Mouse (Mus musculus): ENCODE data around the gene Gin1.

The Gin1 gene

GRCm38 (mm10) chr1:97788490-97788889 lies 18.5 kb downstream of the Gin1 start:
- DNase-seq = no peak

GRCm38 (mm10) chr1:97794110-97794509 lies 24.1 kb downstream of the Gin1 start:
- no peak for DNase-seq

DNA sequence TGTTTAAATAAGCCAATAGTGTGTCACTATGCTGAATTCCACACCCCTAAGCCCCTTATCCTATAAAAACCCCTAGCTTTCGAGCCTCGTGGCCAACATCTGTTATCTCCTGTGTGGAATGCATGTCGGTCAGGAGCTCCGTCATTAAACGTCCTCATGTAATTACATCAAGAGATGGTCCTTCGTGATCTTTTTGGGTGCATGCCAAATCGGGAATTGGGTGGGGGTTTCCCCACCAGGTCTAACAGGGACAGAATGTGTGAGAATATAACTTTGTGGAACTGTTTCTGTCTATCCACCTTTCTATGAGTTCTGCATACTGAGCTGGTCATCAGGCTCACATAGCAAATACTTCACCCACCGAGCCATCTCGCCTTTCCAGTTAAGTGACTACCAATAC lies 26.0 kb downstream of the Gin1 start:
- DNase-seq = no peak

DNA sequence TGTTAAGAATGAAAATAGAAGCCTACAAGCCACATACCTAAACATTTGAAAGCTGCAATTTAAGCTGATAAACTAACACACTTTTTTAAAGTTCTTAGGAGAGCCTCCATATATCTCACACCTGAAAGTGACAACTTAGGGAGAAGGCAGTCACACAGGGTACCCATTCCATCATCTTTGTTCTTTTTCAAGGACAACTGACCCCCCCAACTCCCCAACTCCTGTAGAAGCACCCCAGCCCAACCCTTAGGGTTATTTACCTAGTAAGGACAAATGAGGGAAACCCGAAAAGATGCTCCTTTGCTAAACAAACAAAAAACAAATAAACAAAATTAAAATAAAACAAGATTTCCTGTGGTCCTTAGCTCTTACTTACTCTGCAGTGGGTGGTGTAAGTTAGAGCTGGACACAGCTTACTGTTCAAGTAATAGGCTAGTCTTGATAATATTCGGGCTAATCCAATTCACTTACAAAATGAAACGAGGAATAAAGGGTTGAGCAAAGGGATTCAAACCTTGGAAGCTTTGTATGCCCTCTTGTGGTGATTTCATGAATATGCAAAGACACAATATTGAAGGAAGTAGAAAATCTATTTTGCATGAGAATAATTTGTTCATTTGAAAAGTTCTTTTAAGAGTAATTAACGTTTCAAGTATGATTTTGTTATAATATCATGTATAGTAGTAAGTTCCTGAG lies 32.4 kb downstream of the Gin1 start:
- DNase-seq = no peak

DNA sequence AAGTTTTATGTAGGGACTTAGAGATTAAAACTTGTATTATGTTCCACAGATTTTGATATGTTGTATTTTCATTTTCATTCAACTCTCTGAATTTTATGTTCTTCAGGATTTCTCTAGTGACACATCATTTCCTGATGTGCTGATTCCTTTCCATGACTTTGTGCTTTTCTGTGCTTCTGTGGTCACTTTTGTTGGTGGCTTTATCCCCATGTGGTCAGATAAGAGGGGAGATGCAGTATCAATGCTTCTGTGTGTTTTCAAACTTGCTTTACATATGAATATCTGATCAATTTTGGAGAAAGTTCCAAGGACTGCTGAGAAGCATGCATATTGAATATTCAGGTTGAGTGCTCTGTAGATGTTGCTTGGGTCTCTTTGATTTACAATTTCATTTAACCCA lies 34.5 kb downstream of the Gin1 start:
- no peak for DNase-seq

DNA sequence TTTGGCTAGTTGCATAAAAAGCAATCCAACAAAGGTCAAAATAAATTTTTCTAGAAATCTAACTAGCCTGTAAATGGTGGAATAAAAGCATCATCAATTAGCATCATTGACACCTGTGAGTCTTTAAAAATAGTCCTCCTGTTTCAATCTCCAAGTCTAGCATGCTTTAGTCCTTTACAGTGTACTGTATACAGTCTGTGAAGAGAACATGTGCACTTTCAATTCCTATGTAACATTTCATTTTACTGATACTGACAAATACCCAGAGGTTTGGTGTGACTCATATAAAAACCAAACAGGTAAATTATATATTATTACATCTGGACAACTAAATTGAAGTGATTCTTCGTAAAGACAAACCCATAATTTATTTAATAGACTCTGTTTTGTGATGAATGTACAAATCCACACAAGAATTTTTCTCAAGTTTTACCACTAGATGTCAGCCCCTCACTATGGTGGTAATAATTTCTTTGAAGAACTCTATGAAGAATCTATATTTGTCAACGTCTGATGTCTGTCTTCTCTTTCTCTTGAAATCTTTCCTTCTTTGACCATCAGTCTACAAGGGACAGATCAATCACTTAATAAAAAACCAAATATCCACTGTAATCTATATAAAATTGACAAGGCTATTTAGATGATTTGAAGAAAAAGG lies 39.4 kb downstream of the Gin1 start:
- no peak for DNase-seq

DNA sequence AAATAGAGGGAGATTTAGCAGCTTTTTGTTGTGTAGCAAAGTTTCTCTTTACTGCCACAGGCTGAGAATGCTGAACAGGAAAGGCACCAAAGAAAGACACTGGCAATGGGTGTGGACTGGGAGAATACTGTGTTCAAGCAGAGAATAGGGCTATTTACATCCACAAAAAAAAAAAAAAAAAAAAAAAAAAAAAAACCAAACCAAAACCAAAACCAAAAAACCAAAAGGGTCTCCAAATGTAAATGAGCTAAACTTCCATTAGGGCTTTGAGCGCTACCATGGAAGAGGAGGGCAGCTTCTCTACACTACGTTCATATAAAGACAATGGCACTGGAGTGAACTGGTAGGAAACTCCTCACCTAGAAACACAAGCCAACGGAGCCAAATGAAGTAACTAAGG lies 51.3 kb downstream of the Gin1 start:
- no peak for DNase-seq

DNA sequence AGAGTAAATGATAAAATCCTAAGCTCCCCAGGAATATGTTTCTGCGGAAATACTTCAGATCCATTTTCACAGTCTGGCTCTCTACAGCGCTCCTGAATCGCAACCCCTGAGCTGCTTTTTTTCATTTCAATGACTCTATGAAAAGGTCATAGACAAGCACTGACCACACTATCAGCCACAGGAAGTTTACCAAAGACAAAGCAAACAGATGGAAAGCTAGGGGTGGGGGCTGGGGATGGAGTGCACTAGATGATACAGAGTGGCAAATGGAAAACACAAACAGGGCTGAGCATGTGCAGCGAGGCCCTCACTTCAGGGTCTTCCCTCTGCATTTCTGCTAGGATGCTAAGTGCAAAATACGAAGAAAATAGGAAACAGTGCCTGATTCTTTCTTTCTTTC lies 52.2 kb downstream of the Gin1 start:
- DNase-seq = no peak

GRCm38 (mm10) chr1:97822904-97823303 lies 52.9 kb downstream of the Gin1 start:
- DNase-seq = no peak

DNA sequence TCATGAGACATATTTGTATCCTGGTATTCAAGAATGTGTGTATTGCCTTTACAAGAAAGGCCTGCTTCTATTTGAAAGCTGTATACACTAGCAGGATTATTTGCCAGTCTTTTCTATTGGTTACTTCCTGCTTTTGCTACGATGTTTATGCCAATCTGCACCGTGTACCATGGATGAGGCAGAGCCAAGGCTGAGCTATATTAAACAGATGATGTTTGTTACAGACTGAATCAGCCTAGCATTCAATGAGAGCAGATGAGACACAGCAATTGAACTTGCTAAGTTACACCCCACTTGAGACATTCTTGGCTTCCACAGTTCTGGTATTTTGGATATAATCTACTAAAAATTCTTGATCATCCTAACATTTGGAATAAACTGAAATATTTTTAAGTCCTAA lies 57.6 kb downstream of the Gin1 start:
- DNase-seq = no peak

DNA sequence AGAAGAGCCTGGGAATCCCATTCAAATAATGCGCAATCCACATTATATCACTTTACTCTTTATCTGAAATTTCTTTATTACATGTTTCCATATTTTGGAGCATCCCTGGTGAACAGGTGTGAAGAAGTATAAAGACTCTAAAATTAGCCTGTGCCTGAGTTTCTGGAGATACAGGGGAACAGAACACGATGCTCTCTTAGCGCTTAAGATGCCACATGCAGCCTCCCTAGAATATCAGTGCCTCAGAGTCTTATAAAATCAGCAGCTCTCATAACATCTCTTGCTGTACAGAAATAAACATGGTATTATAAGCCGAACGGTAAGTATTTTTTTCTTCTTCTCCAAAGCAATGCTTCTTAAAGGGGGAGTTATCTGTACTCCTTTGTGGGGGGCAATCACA lies 58.1 kb downstream of the Gin1 start:
- no peak for DNase-seq

DNA sequence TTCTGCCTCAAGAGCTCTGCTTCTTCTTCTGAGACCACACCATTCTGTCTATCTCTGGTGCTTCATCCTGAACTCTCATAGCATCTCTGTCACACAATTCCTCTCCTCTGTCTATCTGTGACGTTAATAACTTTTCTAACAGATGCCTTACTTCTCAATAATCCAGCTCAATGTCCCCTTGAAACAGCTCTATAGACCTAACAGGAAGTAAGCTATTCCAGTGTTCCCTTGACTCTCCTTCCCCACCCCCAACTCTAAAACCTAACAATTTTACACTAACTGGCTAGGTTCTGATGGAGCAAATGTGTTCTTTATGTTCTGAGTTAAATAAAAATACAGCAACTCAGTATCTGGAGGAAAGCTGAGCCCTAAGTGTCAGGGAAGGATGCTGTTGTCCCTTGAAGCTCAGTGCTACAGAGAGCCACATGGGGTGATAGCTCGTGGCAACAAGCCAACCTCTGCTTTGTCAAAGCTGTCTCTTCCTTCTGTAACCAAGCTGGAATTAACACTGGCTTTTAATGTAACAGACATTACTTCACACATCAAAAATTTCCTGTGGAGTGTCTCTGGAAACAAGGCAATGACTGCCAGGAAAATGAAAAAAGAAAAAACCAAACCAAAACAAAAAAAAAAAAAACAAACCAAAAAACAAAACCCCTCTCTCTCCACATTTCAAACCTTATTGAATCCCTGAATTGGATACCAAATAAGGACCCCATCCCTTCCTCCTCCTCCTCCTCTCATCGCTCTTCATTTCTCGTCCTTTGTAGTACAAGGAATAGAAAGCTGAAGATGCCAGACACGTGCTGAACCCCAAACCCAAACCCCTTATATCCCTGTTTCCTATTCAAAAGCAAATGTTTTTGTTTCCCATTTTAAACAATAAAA lies 63.7 kb downstream of the Gin1 start:
- DNase-seq = peak; percentile 59 to 69

DNA sequence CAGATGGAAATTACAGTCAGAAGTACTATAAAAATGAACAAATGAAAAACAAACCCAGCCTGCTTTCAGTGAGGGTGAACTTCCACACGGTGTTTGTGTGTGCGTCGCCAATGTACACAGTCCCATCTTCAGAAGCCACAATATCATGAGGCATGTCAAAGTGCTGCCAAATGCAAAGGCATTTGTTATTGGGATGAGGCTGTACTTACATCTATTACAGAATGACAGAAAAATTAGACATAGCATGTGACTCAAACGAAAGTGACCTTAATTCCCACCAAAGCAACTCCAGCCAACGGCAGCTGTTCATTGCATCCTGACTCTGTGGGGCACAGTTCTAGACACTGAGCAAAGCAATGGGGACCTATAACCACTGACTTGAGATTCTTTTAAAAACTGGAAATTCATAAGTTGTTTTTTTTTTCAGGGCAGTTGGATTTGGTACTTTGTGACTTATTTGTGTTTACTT lies 64.4 kb downstream of the Gin1 start:
- DNase-seq = no peak
